Mouse (Mus musculus) gastrocnemius, postnatal 36 days (tissue): ENCODE measurements around the gene Dst. TPM values are rescaled to one million over a fixed set of nuclear protein-coding genes. Genes with fewer than 3 reads are reported as not detected.

ENCODE experiments used
- DNase-seq, 2 experiments: peaks; one replicate each; pipeline ENCODE4 v3.0.0; 2022
- intact Hi-C: fragments of 180-260 bp; cut with DNase I; formaldehyde crosslinking; loops from one replicate; pipeline ENCODE4 v1.15.1; 2025
- total RNA-seq, 2 experiments: library from RNA; stranded (reverse); gene quantifications; 2 replicates each; pipeline ENCODE4 v1.2.3; 2021

The Dst gene
- total RNA-seq, 2 experiments from 2014 or later, result 215 to 242 TPM

GRCm38 (mm10) chr1:34077422-34077790, 169.4 kb downstream of the Dst start:
- intact Hi-C loops, result no loop called here
- no peak for DNase-seq

- no peak for DNase-seq
- intact Hi-C loops, result no loop called here
Measured at GRCm38 (mm10) chr1:34077941-34078340, 169.9 kb downstream of the Dst start.

DNA sequence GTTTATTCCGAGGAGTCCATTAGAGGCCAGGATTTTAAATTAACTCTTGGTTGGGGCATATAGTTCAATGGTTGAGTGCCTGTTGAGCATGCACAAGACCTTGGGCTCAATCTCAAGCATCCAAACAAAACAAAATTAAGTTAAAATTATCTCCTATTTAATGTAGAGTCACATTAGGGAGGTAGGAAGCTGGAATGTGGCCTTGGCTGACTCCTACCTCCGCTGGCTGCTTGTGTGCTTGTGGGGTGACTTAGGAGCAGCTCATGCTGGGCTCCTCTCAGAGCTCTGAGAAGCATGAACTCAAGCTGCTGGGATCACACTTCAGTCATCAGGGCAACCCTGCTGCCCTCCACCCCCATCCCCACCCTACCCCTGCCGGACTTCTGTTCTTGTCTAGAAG, 181.0 kb downstream of the Dst start:
- DNase-seq, result no peak
- intact Hi-C loops, result no loop called here

DNA sequence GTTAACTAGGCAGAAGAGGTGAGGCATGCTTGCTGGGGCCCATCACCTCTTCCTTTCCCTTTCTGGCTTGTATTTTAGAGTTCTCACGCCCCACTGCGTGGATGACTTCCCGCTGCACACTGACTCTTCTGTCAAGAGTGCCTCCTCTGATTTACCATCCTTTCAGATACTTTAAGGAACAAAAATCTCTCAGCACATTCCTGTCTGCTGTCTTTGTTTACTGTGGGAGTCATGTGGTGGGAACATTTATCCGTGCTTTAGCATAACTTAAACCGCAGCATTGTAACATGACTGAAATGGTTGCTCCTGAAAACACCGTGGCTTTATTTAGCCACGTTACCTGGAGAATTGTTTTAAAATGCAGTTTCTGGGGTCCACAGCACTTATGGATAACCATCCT, 182.7 kb downstream of the Dst start:
- intact Hi-C loops, result no loop called here
- DNase-seq, result no peak

DNA sequence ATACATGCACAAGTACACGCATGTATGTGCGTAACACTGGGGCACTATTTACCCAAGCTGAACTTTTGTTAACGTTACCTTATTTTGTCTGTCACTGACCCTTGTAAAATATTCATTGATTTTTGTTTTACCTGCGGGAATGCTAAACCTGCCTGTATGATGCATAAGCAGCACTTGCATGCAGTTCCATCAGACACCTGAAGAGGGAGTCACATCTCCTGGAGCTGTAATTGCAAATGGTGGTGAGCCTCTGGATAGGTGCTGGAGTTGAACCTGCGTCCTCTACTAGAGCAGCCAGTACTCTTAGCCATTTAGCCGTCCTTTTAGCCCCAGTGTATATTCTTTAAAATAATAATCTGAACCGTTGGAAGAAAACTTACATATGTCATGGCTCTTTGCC, 185.6 kb downstream of the Dst start:
- no peak for DNase-seq
- intact Hi-C loops, result no loop called here

DNA sequence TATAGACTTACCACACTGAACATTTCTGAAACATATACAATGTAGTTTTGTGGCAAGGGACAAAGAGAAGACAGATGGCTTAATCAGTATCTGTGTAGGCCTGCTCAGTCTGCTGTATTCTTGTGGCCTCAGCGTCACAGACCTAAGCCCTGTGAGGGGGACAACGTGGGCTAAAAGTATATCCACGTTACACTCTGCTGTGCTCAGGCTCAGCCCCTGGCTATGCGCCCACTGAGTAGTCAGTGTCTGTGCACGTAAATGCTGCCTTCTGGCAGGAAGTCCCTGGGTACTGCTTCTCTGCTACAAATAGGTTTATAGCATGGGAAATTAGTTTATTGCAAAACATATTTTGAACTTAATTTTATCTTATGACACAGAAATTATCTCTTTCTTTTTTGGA, 186.3 kb downstream of the Dst start:
- no peak for DNase-seq
- intact Hi-C loops, result no loop called here

DNA sequence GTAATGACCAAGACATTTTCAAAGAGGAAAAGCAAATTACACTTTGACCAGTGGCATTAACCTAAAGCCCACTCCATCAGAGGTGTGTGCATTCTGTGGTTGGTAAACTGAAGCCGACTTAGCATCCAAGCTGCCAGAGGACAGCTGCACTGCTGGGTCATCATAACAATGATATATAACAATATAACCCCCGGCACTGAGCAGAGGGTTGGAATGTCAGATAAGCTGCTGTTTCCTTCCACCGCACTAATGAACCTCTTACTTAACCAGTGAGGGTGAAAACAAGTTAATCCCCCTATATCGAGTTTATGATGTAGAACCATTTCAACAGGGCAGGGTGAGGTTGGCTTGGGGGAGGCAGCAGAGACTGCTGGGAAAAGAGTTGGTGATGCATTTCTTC, 187.1 kb downstream of the Dst start:
- intact Hi-C loops, result no loop called here
- DNase-seq, result no peak

DNA sequence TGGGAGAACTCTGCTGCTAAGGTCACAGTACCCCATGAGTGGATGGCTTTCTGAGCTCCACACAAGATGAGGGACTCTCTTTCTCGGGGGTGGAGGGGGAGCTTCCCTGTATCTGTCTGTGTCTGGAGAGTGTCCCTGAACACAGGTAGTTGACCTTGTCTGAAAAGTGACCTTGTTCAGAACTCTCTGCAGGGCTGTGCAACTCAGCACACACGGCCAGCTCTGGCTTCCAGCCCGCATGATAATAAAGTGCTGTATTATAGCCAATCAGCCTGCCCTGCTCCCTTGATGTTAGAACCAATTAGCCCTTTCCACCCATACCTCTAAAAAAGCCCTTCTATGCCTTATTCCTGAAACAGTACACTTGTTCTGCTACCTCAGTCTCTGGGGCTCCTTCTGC, 188.9 kb downstream of the Dst start:
- intact Hi-C loops, result no loop called here

GRCm38 (mm10) chr1:34097640-34098039, 189.6 kb downstream of the Dst start:
- intact Hi-C loops, result no loop called here
- DNase-seq, result no peak

More for the DNA sequence above, 188.9 kb downstream of the Dst start:
- no peak for DNase-seq

DNA sequence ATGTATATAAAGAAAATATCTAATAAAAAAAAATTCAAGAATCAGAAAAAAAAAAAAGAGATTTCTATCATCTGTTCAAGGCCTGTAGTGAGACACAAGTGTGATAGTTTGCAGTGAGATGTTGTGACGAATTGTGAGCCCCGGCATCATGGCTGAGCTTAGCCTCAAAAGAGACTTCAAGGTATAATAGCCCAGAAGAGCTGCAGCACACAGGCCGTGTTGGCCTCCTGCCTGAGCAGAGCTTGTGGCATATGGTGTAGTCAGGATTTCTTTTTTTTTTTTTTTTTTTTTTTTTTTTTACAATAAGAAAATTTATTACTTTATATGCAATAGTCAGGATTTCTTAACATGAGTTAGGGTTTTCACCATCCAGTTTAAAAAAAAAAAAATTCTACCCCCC, 191.4 kb downstream of the Dst start:
- no peak for DNase-seq
- intact Hi-C loops, result no loop called here

DNA sequence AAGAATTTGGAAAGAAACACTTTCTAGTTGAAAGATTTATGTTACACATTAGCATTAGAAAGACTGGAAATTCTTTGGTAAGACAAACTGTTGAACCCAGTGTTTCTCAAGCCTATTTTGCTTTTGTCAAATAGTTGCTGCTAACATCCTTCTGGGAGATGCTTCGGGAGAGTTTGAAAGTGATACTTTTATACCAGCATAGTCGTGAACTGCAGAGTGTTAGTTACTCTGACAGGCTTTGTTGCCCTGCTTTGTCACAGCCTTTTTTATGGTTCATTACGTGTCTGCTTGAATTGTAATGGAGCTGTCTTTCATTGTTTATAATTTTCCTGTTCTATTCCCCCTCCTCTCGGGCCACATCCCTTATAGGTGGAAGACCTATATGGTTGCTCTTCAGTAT, 192.4 kb downstream of the Dst start:
- intact Hi-C loops, result no loop called here
- DNase-seq, result no peak

DNA sequence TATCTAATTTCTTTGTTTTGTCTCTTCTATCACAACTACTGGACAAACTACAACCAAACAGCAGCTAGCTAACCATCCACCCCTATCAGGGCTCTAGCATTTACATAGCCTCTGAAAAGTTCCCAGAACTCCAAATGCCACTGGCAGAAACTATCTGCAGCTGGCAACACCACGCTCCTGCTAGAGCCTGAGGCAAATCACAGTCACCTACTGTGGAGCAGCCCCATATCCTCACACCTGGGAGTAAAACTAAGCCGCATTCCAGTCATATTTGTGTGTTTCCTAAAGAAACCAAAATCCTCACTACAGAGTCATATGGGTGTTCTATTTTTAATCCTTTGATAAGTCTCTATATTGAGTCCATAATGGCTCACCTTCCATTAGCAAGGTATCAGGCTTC, 194.6 kb downstream of the Dst start:
- intact Hi-C loops, result no loop called here
- no peak for DNase-seq

- intact Hi-C loops, result no loop called here
- DNase-seq, result no peak
Measured at GRCm38 (mm10) chr1:34103176-34103575, 195.2 kb downstream of the Dst start.

GRCm38 (mm10) chr1:34103713-34104172, 195.7 kb downstream of the Dst start:
- intact Hi-C loops, result no loop called here
- no peak for DNase-seq

DNA sequence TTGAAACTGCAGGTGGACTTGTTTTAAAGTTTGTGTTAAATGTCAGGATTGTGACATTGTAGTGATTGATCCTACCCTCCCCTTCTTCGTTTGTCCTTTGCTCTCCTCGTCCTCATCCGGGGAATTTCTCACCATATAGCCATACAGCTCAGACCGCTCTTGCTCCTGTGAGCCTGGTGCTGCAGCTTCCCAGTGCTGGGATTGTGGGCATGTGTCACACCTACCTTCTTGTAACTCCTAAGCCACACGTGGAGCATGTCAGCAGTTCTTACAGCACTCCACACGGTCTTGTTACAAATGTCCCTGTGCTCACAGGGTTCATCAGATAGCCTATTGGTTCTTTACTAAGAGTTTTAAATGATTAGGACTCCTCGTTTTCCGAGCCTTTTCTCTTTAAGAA, 196.8 kb downstream of the Dst start:
- DNase-seq, result no peak
- intact Hi-C loops, result no loop called here

DNA sequence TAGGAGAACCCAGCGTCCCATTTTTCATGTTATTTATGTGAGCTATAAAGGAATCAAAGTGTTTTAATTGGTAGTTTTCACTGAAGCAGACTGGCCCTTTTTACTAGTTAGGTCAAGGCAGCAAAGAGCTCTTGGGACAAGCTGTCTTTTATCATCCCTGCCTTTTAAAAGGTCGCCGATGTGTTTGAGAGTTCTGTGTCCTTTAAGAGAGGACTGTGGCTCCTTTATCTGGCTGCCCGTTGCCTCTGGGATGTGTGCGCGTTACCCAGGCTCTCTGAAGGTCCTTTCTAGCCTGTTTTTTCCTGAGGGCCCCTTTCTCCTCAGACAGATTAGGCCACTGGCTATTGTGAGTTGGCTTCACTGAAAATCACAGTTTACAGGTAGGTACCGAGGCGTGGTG, 198.6 kb downstream of the Dst start:
- intact Hi-C loops, result no loop called here
- no peak for DNase-seq

DNA sequence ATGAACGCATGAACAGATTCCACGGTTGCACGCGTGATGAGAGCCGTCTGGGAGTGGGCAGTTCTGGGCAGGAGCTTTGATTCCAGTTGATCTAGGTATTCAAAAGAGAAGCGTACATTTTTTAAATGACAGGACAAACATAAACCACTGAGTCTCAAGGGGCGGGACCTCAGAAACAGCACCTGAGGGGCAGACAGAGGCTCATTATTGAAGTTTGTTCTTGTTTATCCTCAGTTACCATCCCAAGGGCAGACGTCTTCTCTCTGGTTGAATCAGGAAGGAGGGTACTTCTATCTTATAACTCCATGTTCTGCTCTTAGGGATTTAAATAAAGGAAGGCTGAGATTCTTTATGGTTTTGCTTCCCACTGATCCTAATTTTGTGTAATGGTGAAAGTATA, 199.1 kb downstream of the Dst start:
- intact Hi-C loops, result no loop called here
- DNase-seq, result no peak

GRCm38 (mm10) chr1:34109599-34110210, 201.7 kb downstream of the Dst start:
- intact Hi-C loops, result no loop called here
- no peak for DNase-seq

GRCm38 (mm10) chr1:34110862-34111261, 202.8 kb downstream of the Dst start:
- intact Hi-C loops, result no loop called here
- no peak for DNase-seq

DNA sequence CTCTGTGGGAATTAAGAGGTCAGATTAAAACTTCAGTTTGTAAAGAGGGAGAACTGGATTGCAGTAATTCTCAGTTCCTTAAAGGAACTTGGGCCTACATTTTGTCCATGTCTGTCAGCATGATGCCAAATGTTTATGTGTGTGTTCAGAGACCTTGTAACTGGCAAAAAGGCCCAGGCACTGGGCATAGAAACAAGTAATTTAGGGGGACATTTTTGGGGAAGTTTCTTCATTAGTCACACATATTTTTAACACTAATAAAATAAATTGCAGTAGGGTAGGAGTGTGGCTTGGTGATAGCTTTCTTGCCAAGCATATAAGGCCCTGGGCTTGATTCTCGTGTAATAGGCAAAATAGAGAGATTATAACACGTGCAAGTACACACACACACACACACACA, 203.9 kb downstream of the Dst start:
- intact Hi-C loops, result no loop called here
- no peak for DNase-seq

GRCm38 (mm10) chr1:34116444-34116843, 208.4 kb downstream of the Dst start:
- intact Hi-C loops, result loop anchor here (5.0 kb wide), 1 partner anchor 109 kb away; no protein-coding TSS in a partner anchor
- no peak for DNase-seq

- DNase-seq, result no peak
- intact Hi-C loops, result loop anchor here (1.0 to 5.0 kb wide), 2 partner anchors 47 to 110 kb away; no protein-coding TSS in a partner anchor
Measured at GRCm38 (mm10) chr1:34117056-34117455, 209.0 kb downstream of the Dst start.

GRCm38 (mm10) chr1:34117709-34118108, 209.7 kb downstream of the Dst start:
- DNase-seq, result no peak
- intact Hi-C loops, result loop anchor here (1.0 to 5.0 kb wide), 2 partner anchors 47 to 110 kb away; no protein-coding TSS in a partner anchor
